Mouse (Mus musculus): ENCODE measurements around the gene Fgfbp3.

GRCm38 (mm10) chr19:36958331-36958730, 38.9 kb upstream of the Fgfbp3 start:
- no peak for TF ChIP-seq POLR2A (IDR thresholded peaks at IDR 0.05; ENCODE audit: low read depth, low read length)
- no peak for TF ChIP-seq CTCF (IDR thresholded peaks at IDR 0.05; ENCODE audit: extremely low read depth, insufficient read length, insufficient replicate concordance, low read depth, low read length)

Data from small intestine, adult 2 months (tissue).